Mouse (Mus musculus) gonadal fat pad, adult 2 months (tissue): ENCODE measurements around the gene Kcnma1. TPM values are rescaled to one million over a fixed set of nuclear protein-coding genes. Genes with fewer than 3 reads are reported as not detected.

Source experiments
- DNase-seq: peaks from one replicate; pipeline ENCODE4 v3.0.0-alpha.2; 2012; ENCODE audit warnings: low read depth
- polyA plus RNA-seq: library from polyadenylated mRNA; depleted of rRNA; stranded (reverse); fragments of >200 nt; gene quantifications from 2 replicates; pipeline ENCODE4 v1.2.3, GENCODE M21; 2012

Gene Kcnma1
- polyA plus RNA-seq, 1 experiment = 6.0 TPM

DNA sequence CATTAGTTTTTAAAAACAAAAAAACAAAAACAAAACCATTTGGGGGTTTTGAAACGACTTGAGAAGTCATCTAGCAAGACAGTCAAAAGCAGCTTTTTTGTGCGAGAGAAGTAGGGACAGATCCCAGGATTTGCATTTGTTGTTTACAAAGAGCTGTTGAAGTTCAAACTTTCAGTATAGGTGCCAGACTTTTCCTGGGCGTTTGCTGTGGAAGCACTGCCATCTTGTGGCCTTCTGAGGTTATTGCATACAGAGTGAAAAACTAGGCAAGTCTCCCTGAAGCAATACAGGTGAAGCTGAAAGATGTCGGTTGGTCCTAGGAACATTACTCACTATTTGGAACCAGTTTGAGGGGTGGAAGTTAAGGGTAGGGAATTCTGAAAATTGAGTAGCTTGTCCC lies 484.6 kb downstream of the Kcnma1 start:
- no peak for DNase-seq

DNA sequence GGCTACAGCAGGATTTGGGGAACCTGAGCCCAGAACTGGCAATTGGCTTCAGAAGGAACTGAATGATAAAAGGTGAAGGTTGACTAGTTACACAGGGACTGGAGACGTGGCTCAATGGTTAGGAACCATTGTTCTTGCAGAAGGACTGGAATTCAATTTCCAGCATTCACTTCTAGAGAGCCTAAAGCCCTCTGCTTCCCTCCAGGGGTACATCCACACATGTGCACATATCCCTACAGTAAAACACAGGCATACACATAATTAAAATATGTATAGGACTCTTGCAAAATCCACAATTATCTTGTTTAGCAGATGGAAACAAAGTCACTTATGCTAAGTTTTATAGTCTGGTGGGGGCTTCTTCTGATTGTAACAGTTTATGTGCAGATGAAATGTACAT lies 485.1 kb downstream of the Kcnma1 start:
- no peak for DNase-seq

DNA sequence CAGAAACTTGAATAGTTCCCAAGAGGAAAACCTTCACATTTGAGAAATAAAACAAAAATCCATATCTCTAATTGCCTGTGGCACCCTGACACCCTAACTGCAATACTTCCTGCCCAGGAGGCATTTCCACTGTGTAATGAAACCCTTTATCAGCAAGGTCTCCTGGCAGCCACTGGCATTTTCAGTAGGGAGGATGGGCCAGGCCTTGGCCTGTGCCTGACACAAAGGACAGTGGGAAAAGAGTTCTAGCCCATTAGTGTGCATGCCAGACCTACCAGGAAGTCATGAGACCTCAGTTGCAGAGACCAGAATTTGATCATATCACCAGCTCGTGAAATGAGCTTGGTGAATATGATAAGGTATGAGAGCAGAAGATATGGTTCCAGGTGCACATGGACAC lies 488.4 kb downstream of the Kcnma1 start:
- DNase-seq = no peak

DNA sequence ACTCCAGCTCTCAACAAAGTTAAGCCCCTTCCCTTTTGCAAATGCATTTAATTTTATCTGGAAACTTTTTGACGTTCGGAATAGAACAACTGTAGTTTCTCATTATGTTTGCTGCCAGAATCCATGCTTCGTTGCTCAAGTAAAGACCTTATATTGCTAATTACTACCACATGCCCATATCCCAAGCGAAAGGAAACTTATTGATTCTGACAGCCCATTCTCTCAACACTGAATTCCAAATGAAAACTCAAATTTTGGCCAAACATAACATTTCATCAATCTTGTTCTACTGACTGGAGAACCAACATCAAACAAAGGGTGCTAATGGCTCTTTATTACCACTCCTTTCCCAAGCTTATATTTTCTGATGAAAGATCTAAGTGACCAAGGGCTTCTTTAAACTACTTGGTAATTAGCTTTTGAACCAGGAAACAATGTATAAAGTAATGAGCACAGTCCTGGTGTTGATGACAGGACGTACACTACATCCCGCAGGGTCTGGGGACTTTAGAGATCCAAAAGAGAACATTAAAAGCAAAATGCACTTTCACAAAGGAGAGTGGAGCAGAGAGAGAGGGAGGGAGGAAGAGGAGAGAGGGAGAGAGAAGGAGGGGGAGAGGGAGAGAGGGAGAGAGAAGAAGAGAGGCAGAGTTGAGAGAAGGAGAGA lies 490.3 kb downstream of the Kcnma1 start:
- no peak for DNase-seq

DNA sequence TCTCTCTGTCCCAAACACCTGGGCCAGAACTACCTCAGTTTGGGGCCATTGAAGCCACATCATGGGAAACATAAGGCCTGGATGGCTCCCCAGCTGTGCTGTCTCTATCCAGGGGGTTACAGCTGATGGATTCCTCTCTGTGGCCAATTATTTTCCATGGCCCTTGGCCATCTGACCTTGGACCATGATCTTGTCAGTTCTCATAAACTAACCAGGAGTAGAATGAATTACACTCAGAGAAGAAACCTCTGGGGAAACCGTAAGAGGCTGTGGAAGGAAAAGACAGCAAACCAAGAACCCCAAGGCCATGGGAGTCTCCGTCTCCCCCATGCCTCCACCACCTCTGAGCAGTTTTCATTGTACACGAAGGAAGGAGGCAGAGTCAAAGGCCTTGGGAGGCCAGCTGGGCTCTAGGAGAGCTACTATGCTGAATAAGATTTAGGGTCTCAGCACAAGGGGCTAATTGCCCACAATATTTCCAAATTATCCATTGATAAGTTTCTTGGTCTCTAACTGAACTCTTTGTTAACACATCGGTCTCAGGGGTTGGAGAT lies 491.6 kb downstream of the Kcnma1 start:
- DNase-seq = no peak

DNA sequence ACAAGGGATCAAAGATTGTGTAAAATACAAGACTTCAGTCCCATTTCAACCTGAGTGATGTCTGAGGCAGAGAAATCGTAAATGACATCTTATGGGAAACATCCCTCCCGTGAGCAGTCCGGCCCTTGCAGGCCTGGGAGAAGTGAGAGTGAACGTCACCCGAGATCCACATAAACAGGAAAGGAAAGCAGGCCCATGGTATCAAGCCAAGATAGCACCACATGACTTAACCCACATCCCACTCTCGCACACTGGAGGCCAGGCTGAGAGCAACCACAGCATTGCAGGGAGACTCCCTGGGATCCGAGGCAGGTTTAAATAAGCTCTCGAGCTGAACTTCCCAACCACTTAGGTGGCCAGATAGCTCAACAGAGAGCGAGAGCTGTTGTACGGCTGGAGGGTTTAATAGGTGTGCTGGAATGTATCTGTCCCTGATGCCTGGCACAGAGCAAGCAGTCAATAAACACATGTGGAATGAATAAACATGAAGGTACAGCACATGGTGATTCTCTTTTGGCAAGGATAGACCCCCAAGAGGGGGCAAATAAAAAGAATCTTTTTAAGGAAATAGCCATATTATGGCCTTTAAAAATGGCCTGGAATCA lies 493.1 kb downstream of the Kcnma1 start:
- no peak for DNase-seq

DNA sequence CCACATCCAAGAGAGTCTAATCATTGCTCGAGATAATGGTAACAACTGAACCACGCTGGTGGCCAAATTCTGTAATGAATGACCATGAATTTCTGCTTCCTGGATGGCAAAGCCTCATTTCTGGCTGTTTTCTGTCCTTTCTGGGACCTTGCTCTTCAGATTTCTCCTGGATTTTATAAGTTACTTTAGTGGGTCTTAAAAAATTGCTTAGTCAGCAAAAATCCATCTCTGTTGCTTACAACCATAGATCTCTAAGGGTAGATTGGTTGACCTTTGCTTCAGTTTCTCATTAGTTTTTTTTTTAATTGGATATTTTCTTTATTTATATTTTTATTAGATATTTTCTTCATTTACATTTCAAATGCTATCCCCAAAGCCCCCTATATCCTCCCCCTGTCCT lies 496.9 kb downstream of the Kcnma1 start:
- DNase-seq = no peak

DNA sequence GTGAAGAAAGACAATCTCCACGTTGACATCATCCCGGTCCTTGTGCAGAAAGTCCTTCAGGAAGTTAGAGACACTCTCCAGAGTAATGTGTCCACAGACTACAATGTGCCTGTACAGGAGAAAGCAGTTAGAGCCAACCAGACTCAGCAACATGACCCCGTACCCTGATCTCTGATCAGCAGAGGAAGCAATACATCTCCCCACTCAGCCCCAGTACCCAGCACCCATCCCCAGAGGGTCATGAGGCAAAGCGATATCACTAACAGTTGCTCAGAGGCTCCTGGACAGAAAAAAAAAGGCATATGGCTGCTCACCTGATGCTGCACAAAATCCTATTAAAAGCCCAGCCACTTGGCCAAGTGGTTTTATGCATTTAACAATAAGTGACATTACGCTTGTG lies 504.5 kb downstream of the Kcnma1 start:
- DNase-seq = no peak

DNA sequence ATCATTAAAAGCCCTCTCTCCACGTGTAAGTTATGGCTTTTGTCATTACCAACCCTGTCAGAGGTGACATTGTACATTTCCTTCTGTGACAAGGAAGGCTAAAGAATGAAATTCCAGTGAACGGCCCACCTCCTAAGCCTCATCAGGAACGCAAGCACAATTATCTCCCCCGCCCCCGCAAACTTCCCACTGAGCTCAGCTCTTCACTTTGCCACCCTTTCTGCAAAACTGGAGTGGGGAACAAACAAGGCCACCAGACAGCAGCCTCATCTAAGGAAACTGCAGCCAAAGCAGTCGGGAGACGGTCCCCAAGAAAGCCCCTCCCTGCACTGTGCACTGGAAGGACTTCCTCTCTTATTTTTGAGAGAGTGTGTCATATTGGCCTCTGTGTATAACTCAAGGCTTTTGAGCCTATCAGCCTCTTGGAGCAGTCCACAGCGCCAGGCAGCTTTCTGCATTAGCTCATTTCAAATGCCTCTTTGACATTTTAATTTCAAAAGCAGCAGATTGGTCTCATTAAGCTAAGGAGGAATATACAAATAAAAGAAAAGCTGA lies 512.0 kb downstream of the Kcnma1 start:
- DNase-seq = no peak

DNA sequence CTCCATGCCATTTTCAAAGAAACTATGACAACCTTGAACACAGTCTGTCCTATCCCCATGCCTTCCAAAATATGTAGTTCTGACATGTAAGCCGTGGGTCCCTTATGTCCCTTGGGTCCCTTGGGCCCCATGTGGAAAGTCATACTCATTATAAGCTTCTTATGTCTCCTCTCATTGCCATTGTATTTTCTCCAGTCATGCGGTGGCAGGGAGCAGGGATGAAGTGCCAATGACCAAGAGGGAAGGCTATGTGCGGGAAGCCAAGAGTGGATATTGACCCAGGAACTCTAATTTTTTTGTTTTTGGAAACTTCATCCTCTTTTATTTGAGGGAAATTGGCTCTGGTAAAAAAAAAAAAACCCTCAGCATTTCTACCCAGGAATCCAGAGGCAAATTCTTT lies 517.5 kb downstream of the Kcnma1 start:
- DNase-seq = no peak

DNA sequence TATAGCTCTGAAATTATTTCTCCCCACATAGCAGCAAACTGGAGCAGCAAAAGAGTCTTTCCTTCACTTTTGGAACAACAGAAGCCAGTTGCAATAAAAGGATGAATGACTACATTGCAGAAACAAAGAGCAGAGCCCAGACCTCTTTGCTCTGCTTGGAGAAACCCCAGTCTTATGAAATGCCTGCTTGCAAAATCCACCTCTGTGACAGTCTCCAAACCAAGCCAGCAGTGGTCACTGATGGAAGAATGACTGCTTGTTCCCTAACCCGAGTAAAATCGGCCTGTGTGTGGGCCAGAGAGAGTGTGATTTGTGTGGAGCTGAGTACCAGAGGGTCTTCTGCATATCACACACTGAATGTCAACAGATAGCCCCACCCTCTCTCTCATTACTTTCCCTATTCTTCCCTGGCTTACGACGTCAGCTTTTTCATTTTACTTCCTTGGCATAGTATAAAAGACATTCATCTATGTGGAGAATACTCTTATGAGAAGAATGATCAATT lies 518.0 kb downstream of the Kcnma1 start:
- DNase-seq = peak; percentile 14

DNA sequence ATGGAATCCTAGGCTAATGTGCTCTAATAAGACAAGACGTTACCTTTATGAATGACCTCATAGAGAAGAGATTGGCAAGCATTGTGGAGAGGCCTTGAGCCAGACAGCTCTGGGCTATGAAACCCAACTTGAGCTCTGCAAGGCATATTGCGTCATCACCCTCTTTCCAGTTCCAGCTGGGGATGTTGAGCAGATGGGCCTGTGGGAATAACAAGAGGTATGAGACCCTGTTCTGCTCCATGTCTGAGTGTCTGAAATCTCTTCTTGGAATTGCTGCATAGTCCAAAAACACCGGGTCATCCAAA lies 519.8 kb downstream of the Kcnma1 start:
- DNase-seq = peak; percentile 4

DNA sequence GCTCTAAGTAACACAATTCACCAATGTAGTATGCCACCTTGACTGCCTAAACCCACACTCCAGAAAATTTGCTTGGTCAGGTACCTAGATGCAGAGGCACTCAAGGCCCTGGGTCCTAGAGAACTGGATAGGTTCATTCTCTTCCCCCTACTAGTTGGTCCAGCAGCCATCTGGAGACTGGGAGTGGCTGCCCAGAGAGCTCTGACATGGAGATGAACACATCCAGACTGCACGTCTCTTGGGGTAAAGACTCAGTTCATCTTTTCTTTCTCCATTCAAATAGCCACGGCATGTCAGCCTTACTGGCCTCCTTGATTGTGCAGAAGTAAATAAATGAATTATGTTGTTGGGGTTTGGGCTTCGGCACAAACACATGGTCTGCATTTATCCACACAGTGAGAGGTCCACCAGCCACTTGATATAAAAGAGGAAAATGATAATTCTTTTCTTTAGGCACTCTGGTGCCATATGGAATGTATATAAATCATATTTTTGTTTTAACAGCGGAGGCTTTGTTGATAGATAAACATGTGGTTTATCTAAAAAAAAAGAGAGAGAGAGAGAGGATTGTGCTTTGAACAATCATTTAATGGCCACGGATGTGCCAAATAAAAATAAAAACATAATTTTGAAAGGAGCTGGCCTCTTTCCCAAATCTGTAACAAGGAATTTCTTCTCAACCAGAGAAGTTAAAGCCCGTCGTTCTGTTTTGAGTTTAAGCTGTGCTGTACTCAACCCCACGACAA lies 520.4 kb downstream of the Kcnma1 start:
- DNase-seq = no peak

DNA sequence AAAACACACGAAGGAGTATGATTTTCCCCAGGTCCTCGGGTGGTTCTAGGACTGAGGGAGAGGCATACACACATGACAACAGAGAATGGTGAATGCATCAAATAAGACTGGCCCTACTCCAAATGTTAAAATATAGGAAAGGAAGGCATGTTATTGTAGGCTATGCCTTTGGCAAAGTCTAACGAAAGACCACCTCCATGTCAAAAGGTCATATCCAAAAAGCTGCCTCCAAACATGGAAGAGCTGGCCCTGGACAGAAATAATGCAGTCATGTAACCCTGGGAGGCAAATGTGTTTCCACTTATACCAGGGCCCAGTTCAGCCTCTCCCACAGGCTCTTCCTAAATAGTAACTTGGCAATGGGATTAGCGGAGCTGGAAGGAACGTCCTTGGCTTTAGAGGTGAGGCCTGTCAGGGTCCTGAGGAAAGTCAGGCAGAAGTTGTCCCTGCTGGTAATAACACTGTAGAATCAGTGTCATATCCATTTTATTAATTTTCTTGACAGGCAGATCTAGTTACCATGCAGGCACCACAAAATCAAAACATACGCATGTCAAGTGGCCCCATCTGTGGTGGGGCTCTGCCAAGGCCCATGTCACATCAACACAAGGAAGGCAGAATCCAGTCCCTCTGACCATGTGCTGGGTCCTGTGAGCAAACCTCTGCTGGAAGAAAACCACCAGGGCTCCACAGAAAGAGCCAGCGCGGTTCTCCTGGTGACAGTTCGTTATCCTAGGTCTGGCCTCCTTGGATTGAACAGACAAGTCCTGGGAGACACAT lies 521.5 kb downstream of the Kcnma1 start:
- no peak for DNase-seq

DNA sequence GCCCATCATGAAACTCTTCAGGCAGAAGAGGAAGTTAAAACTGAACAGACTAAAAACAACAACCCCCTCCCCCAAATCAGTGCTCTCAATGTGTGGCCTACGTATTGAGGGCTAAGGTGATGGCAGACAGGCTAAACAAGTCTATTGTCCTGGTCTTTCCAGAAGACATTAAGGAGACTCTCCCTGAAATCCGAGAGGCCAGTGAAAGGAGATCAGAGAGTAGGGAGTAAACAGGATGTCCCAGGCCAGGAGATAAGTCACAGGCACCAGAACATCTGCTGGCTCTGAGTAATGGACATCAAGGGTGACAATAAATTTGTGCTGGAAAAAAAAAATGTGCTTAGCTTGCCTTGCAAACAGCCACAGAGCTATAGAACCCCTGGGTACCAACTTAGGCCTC lies 522.9 kb downstream of the Kcnma1 start:
- DNase-seq = no peak

DNA sequence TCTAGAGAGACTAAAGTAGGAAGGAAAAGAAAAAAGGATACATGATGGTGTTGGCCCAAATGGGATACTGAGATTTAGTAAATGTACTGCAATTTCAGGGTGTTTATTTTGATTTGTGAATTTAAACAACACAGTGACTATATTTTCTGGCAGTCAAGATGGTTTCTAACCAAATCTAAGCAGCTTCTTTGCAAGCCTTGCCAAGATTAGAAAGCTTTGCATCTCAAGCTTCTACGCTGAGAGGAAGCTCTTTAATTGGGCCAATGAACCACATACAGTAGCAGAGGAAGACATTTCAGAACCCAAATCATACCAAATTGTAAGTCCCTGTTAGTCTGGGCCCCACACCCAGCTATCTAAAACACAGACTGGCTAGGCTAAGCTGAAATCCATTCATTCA lies 527.6 kb downstream of the Kcnma1 start:
- no peak for DNase-seq

DNA sequence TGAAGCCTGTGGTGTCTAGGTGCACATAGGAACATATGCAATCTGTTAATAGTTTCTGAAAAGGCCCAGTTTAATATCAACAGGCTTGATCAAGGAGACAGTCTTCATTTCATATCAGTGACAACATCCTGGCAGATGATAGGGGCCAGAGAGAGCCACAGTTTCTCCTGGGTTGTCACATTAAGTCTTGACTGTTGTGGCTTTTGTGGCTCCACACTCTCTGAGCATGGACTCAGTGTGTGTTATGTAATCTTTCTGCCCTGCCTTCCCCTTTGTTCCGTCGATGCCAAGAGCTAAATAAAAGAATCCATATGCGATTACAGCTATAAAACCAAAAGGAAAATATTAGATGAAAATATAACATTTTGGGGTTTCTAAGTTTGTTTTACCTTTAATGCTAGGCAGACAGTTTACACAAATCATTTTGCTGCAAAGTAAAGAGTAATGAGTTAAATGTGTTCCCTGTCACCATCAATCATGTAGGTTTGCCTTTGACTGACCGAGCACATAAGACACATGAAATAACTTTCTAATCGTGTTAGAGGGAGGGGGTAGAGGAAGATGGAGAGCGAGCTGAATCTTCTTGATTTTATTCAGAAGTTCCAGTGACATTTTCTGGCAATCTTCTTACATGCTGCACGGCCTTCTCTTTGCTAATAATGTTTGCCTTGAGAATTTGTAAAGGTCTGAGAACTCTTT lies 528.3 kb downstream of the Kcnma1 start:
- no peak for DNase-seq

DNA sequence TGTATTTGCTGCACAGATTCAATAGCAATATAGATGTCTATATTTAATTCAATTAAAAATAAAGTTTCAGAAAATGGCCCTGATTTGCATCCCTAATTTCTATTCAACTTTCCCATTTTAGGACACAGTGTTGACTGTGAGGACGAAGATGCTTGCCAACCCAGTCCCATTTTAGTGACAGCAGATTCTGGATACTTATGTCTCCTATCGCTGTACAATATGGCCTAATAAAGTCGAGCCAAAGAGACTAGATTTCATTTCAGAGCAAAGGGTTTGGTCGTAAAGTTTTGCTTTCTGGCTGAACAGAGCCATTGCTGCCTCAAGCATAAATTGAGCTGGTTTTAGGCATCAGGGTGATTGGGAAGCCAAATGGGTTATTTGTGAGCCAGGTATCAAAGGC lies 539.2 kb downstream of the Kcnma1 start:
- no peak for DNase-seq

DNA sequence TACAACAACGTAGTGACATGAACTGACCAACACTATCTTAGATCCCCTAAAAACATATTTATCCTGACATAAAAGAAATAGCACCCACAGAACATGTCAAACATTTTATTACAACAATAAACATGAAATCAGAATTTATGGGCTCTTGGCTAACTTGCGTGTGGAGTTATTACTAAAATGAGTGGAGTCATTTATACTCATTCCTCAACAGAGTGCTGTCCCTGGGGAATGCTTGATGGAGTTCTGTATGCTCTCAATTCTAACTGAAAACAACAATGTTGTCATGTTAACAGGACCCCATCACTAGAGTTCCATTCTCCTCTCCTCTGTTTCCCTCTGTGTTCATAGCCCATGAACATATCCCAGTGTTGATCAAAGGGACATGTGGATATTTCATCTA lies 544.2 kb downstream of the Kcnma1 start:
- DNase-seq = no peak

DNA sequence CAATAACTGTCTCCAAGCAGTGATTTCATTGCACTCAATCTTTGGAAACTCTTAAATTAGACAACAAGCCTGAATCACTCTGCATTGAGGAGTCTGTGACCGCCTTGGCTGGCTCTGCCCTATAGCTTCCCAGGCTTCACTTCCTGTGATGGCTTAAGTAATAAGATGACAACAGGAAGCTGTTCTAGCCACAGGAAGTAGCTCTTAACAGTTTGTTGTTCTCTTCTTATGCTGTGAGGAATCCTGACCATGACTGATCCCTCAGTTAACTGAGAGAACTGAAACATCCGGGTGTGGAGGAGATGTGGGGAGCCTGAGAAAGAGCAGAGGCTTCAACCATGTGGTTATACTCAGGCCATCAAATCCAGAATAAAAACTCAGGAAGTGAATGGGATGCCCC lies 549.2 kb downstream of the Kcnma1 start:
- DNase-seq = no peak

DNA sequence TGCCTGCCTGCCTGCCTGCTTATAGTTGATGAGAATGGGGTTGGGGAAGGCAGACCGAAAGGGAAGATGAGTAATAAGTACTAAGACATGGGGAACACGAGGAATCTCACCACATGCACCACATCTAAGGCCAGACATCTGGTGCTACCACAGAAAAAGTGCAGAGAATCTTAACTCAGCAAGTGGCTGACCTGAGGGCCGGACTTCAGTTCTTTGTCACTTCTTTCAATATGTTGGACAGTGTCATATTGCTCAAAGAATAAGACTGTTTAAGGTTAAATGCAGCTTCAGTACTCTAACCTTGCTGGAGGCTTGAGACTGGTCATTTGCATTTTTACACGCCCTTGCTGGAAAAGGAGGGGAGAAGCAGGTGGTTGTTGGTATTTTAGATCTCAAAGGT lies 555.7 kb downstream of the Kcnma1 start:
- DNase-seq = no peak
